Mouse (Mus musculus) bone marrow macrophage, adult 2 months (primary cell): ENCODE measurements around the gene Tcap. TPM values are rescaled to one million over a fixed set of nuclear protein-coding genes. Genes with fewer than 3 reads are reported as not detected.

Experiments used
- H3K27ac ChIP-seq: 2 replicates; pipeline ENCODE4 v1.5.1; 2012; ENCODE audit warnings: low read depth, low read length; ENCODE audit not compliant: insufficient read depth
- H3K4me1 ChIP-seq: 2 replicates; pipeline ENCODE4 v1.6.1; 2012; ENCODE audit warnings: low read length; ENCODE audit not compliant: control insufficient read depth, insufficient read depth
- H3K4me3 ChIP-seq: 2 replicates; pipeline ENCODE4 v1.5.1; 2012; ENCODE audit warnings: mild to moderate bottlenecking, low read length, moderate library complexity; ENCODE audit not compliant: insufficient read depth
- CTCF ChIP-seq: IDR thresholded peaks from 2 replicates; pipeline ENCODE4 v1.5.1; 2012; ENCODE audit warnings: low read depth, mild to moderate bottlenecking, low read length, moderate library complexity
- POLR2A ChIP-seq: IDR thresholded peaks from 2 replicates; pipeline ENCODE4 v1.6.1; 2012; ENCODE audit warnings: mild to moderate bottlenecking, low read depth, low read length, borderline replicate concordance
- polyA plus RNA-seq: library from polyadenylated mRNA; stranded (reverse); fragments of >200 nt; gene quantifications from 2 replicates; pipeline ENCODE4 v1.2.4, GENCODE M21; 2012; ENCODE audit not compliant: missing spikeins, insufficient read depth, insufficient read length

Gene Tcap
- polyA plus RNA-seq, 1 experiment, result not detected

DNA sequence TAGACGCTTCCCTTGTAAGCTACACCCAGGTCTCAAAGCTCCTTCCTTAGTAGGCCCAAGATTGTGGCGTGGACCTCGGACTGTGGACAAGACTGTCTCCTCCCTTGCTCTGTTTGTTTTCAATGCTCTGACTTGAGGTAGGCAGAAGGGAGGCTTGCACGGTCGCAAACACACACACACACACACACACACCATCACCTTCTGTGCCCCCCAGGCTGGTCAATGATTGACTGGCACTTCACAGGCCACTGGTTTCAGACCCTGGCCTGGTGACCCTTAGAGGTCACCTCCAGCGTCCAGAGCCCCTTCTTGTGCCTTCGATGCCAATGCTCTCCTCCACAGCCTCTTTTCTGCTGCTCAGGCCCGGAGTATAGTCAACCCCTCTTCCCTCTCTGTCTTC, 25.3 kb downstream of the Tcap start:
- no peaks in the 10 kb centered on the region for H3K4me1 ChIP-seq
- H3K4me3 ChIP-seq, result no peak overlapping the region
- H3K27ac ChIP-seq, result no peak overlapping the region
- TF ChIP-seq CTCF (no peak), POLR2A (no peak)

DNA sequence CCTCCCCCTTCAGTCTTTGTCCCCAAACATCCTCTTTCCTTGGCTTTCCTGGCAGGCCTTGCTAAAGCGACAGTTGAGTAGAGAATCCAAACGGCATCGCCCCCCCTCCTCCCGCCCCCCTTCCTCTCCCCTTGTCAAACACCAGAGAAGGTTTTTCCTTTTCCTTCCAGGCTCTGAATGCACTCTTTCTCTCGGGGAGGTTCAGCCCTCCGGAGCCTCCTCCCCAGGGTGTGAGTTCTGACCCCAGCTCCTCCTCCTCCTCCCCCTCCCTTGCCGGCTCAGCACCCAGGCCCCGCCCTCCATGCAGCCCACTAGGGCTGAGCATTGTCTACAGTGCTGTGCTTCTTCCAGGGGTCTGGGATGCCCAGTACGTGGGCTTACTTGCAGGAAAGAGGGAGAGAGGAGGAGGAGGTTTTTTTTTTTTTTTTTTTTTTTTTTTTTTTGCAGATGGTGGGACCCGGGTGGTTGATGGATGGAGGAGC, 25.8 kb downstream of the Tcap start:
- Histone ChIP-seq H3K27ac (no peak overlapping the region), H3K4me1 (no peaks in the 10 kb centered on the region), H3K4me3 (no peak overlapping the region)
- TF ChIP-seq POLR2A, result no peak

DNA sequence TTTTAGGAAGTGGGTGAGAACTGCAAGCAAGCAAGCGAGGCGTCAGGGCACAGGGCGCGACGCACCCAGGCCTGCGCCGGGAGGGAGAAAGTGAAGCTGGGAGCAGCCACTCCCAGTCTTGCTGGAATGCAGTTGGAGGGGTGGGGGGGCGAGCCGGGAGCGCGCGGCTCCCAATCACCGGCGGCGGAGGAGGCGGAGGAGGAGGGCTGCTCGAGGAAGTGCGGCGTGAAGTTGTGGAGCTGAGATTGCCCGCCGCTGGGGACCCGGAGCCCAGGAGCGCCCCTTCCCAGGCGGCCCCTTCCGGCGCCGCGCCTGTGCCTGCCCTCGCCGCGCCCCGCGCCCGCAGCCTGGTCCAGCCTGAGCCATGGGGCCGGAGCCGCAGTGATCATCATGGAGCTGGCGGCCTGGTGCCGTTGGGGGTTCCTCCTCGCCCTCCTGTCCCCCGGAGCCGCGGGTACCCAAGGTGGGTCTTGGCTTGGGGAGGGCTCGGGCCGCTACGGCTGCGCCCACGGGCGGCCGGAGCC, 28.7 kb downstream of the Tcap start, which contains the start of gene Erbb2:
TSS of gene Erbb2 (plus strand) at position 198 of the 524 bp plus-strand sequence.
- Histone ChIP-seq H3K4me1 (no peaks in the 10 kb centered on the region), H3K4me3 (0 out of 2 replicates have a peak within 1 kb of the TSS, but pooled peaks have one; percentile 18), H3K27ac (no peak within 1 kb of the TSS)
- TF ChIP-seq CTCF, result no peak
- no peak for TF ChIP-seq POLR2A

DNA sequence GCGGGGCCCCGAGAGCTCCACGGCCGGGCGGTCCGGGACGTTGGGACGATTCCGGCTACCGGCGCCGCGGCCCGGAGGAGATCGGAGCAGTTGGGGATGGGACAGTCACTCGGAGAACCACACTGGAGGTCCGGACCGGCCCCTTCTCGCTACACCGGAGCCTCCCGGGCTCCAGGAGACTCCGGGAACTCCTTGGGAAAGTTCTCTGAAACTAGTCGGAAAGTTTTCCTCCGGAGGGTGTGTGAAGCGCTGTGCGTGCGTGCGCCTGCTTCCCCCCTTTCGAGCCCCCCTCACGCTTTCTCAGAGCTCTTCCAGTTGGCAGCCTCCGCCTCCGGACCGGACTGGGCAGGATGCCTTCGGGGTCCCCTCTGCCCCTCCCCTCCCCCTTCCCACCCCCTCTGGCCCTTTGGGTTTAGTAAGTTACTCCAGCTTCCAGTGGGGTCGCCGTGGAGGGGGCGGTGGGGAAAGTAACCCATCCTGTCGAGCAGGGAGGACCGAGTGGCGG, 29.2 kb downstream of the Tcap start:
- TF ChIP-seq POLR2A, result no peak
- TF ChIP-seq CTCF, result no peak
- no peaks in the 10 kb centered on the region for H3K4me1 ChIP-seq
- H3K4me3 ChIP-seq, result 0 out of 2 replicates have a peak overlapping the region, but pooled peaks have one; percentile 18
- no peak overlapping the region for H3K27ac ChIP-seq

DNA sequence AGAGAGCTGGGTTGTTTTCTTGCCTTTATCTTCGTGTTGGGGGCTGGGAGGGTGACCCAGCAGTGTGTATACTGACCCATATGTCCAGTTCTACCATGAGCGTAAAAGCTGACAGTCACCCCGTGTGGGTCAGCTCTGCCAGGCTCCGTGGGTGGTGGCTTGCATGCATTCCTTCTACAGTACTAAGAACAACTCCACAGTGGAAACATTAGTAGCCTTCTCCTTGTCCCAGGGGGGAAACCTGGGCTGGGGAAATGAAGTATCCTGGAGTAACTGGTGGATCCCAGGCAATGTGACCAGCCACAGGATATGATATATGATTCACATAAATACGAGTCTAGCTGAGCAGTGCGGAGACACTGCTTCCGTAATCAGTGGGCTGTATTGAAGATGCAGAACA, 30.1 kb downstream of the Tcap start:
- Histone ChIP-seq H3K27ac (no peak overlapping the region), H3K4me1 (no peaks in the 10 kb centered on the region), H3K4me3 (no peak overlapping the region)
- TF ChIP-seq CTCF (no peak), POLR2A (no peak)

DNA sequence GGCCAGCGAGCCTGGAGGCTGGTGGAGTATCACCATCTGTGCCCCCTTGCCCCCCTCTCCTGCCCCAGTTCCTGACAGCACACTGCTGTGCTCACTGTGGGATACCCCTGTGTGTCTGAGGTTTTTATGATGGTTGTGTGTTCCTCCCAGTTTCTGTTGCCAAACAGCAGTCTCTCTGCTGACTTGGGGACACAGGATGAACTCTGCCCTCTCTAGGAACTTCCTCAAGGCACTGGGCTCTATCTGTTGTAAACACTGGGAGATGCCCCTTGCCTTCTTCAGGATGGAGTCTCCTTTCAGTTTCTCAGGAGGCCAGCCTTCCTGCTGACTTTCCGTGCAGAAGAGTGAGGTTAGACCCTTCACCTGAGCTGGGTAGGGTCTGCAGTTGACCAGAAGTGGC, 30.6 kb downstream of the Tcap start:
- Histone ChIP-seq H3K4me1 (no peaks in the 10 kb centered on the region), H3K4me3 (no peak overlapping the region)
- no peak for TF ChIP-seq CTCF
- TF ChIP-seq POLR2A, result no peak

DNA sequence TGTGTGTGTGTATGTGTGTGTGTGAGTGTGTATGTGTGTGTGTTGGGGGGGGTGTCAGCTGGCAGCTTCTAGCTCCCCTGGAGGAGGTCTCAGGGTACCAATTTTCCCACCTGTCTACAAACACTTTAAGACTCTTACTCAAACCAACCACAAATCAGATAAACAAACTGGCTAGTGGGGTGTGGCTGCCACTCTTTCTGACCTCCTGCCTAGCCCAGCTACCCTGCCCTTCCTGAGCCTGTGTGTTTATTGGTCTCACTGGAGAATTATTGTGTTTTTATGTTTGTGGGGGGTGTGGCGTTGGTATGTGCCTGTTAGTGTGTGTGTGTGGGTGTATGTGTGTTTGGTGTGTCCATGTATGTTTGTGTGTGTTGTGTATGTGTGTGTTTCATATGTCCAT, 33.5 kb downstream of the Tcap start:
- Histone ChIP-seq H3K4me1 (no peaks in the 10 kb centered on the region), H3K27ac (no peak overlapping the region), H3K4me3 (no peak overlapping the region)
- TF ChIP-seq CTCF (no peak), POLR2A (no peak)

More for the DNA sequence above, 30.6 kb downstream of the Tcap start:
- H3K27ac ChIP-seq, result no peak overlapping the region

DNA sequence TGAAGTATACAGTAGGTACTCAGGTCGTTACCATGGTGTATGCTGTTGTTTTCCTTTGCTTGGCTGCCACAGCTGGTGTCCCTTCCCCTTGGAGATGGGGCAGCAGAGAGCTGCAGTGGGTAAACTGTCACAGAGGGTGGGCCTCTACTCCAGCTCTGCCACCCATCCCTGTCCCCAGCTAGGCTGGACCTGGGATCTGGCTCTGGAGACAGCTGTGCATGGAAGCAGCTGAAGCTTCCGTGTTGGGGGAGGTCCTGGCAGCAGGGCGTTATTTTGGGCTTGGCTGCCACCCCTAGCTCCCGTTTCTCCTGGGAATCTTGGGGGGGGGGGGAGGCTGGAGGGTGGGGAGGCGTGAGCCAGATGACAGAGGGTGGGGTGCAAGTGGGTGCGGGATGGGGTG, 34.7 kb downstream of the Tcap start:
- Histone ChIP-seq H3K4me1 (no peaks in the 10 kb centered on the region), H3K27ac (no peak overlapping the region), H3K4me3 (no peak overlapping the region)
- TF ChIP-seq CTCF, result no peak
- no peak for TF ChIP-seq POLR2A

DNA sequence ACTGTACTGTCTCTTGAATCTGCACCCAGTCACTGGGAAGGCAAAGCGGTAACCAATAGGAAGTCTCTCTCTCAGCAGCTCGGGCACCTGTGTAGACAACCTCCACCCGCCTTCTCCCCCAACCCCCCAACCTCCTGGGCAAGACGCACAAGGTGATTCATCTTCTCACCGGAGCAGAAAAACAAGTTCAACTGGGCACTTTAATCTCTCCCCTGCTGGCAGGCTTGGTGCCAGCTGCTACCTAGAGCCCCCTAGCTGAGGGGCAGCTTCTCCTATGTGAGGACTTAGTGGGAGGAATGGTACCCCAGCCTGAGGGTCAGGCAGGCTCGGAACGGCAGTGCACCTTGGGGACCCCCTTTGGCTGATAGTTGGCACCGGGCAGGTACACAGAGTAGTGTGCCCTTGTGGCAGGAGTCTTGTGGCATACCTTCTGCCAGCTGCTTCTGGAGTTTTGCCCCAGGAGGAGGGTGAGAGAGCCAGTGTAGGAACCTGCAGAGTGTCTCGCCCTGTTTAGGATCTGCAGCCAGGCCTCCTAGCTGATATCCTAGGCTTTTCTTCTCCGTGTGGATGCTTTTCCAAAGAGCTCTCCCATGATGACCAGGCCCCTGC, 35.4 kb downstream of the Tcap start:
- H3K27ac ChIP-seq, result no peak overlapping the region
- no peaks in the 10 kb centered on the region for H3K4me1 ChIP-seq
- no peak overlapping the region for H3K4me3 ChIP-seq
- TF ChIP-seq POLR2A (no peak), CTCF (no peak)

DNA sequence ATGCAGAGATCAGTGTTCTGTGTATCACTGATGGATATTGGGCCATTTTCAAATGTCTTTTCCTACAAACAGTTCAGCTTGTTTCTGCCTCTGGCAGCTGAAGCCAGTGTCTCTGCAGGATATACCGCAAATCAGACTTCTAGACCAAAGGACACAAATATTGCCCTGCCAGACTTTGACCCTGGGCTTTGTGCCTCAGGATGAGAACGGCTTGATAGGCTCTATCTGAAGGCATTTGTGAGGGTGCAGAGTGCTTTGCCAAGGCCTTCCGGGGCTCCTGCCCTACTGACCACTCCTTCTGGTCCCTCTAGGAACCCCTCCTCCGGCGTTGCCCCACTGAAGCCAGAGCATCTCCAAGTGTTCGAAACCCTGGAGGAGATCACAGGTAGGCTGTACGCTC, 43.0 kb downstream of the Tcap start:
- no peaks in the 10 kb centered on the region for H3K4me1 ChIP-seq
- H3K4me3 ChIP-seq, result no peak overlapping the region
- TF ChIP-seq CTCF (no peak), POLR2A (no peak)
- no peak overlapping the region for H3K27ac ChIP-seq
